Mouse (Mus musculus): ENCODE results near the gene Cmpk1. TPM values are rescaled to one million over a fixed set of nuclear protein-coding genes. Genes with fewer than 3 reads are reported as not detected.
A peak's percentile ranks its signal among the peaks of the same experiment; 100 is the strongest.

Gene Cmpk1
- total RNA-seq, 2 experiments from 2014 or later, result 36.5 to 36.6 TPM

GRCm38 (mm10) chr4:114946416-114946815 lies 40.6 kb downstream of the Cmpk1 start:
- no peak for DNase-seq

DNA sequence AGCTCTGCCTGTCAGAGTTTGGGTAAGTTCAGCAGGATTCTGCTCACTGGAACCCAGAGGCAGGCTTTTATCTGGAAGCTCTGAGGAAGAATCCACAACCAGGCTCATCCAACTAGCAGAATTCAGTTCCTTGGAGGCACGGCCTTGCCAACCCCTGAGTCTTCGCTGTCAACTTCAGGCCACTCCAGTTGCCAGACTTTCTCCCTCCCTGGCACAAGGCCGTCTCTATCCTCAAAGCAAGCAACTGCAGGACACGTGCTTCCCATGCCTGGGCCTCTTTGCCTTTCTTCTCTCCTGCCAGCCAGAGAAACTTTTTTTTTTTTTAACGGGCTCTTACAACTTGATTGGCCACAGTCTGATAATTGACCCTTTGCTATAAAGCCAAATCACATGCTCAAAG lies 42.0 kb downstream of the Cmpk1 start:
- no peak for DNase-seq

DNA sequence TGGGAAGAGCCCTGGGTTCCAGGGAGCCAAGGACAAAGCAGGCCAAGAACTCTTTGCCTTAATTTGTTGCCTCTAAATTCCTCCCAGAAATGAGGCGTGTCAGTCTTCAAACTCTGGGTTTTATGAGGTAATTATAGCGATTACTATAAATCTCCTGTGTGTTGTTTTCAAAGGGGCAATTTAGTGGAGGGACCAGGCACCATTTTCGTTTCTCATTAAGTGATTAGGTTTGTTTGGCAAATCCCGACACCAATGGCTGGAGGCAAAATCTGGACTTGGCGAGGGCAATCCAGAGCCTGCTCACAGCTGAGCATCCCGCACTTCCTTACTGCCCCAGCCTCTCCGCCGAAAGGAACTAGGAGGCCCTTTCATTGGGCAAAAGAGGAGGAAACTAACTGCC lies 44.5 kb downstream of the Cmpk1 start:
- no peak for DNase-seq

- no peak for DNase-seq
These were observed 44.9 kb downstream of the Cmpk1 start for GRCm38 (mm10) chr4:114942112-114942511.

DNA sequence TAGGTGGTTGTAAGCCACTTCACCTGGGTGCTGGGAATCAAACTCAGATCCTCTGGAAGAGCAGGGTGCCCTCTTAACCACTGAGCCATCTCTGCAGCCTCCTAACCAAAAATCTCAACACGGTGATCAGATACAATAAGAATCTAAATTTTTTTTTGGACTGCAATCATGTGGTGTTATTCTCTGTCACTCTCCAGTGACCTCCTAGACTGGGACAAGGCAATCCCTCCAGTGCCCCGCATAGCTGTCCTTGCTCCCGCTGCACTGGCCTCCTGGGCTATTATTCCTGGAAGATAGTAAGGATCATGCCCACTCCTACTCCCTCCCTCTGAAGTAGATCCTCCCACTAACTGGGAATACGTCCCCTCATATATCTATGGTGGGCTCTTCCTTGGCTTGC lies 45.7 kb downstream of the Cmpk1 start:
- no peak for DNase-seq

- peak; percentile 14 to 31 for DNase-seq
These were observed 48.8 kb downstream of the Cmpk1 start for GRCm38 (mm10) chr4:114938248-114938647.

- peak; percentile 47 to 73 for DNase-seq
These were observed 49.5 kb downstream of the Cmpk1 start for GRCm38 (mm10) chr4:114937459-114938047.

- DNase-seq, result peak in 1 of 2 experiments; percentile 67
These were observed 52.9 kb downstream of the Cmpk1 start for GRCm38 (mm10) chr4:114934188-114934587.

- no peak for DNase-seq
These were observed 54.3 kb downstream of the Cmpk1 start for GRCm38 (mm10) chr4:114932747-114933146.

DNA sequence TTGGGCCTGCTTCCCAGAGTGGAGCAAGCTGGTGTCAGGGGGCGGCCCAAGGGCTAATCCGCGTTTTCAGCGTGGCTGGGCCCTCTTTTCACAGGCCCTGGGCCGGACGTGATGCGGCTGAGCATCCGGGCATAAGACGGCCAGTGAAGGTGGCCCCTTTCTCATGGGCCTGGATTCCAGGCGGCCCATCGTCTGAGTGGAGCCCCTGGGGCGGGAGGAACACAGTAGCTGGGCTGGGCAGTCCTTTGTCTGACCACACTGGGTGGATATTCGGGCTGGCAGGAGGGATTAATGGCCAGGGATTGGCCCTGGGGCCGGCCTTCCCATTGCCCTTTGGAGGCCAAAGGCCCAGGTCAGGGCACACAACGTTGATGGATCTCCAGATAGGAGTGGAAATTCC lies 57.9 kb downstream of the Cmpk1 start:
- no peak for DNase-seq

- DNase-seq, result no peak
These were observed 61.1 kb downstream of the Cmpk1 start, which contains the start of gene Foxe3 for GRCm38 (mm10) chr4:114925917-114926312. Gene Foxe3, minus strand, starts transcription at chr4:114926013.

- peak in 1 of 2 experiments; percentile 36 for DNase-seq
These were observed 61.8 kb downstream of the Cmpk1 start for GRCm38 (mm10) chr4:114924971-114925916.

- DNase-seq, result peak; percentile 49 to 62
These were observed 70.0 kb downstream of the Cmpk1 start for GRCm38 (mm10) chr4:114917091-114917490.

DNA sequence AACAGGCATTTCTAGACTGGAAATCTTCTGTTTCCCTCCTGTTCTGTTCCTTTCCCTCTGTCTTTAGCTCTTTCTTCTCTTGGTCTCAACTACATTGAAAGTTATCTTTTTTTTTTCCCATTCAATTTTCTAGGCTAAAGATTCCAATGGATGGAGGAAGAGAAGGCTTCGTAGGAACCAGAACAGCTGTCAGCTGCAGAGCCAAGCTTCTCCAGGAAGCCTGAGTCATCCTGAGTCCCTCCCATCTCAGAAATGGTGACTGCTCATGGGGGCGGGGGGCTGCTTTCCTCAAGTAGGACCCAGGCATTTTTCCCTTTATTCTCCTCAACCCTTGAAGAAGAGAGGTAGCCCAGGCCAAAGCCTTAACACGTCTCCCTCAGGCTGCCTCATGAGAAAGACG lies 71.0 kb downstream of the Cmpk1 start:
- no peak for DNase-seq

GRCm38 (mm10) chr4:114913594-114913962 lies 73.5 kb downstream of the Cmpk1 start:
- DNase-seq, result peak; percentile 38 to 60

DNA sequence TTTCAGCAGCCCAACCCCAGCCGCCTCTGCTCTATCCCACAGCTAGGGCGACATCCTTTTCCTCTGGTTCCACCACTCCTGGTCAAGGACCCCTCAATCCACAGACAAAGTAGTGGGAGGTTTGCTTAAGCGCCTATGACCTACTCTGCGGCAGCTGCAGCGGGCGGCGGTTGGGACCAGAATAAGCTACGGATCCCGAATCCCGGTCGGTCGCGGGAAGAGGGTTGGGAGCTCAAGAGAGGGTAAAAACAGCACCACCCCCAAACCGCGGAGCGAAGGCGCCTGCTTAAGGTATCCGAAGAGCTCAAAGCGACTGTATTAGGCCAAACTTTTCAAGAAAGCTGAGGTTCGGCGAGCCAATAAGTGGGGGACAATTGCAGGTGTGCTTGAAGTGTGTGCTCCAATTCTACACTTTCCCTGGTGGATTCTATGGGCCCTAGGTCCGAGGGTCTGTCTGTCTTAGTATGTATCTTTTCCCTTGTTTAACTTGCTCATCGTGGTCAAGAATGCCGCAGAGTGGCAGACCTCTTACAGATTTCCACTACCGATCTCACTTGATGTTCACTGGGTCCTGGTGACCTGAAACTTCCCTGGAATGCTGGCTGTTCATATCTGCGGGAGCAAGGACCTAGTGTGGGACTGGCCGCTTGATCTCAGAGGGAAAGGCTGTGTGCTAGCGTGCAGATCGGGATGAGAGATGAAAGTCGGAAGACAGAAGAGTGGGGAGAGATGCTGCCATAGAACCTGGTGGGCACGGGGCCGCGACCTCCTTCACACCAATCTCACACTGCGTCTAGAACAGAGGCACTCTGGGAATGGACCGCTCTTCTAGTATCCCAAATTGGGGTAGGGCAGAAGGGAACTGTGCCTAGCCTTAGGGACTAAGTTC lies 74.1 kb downstream of the Cmpk1 start:
- no peak for DNase-seq

GRCm38 (mm10) chr4:114909602-114910484 lies 77.2 kb downstream of the Cmpk1 start:
- peak in 1 of 2 experiments; percentile 28 for DNase-seq
